Mouse (Mus musculus) lung, embryonic 15.5 days (tissue): ENCODE results near the gene Mtfp1. TPM values are rescaled to one million over a fixed set of nuclear protein-coding genes. Genes with fewer than 3 reads are reported as not detected.
A peak's percentile ranks its signal among the peaks of the same experiment; 100 is the strongest.
"Not testable (repeated sequence)": the region's sequence is repeated elsewhere in the genome, so short reads cannot be mapped to it uniquely, and the experiment has no call there.

Source experiments
- ATAC-seq: fragments of 200-750 bp; cut with Nextera tagmentation; 2 replicates; pipeline ENCODE4 v1.8.0; 2017; ENCODE audit warnings: moderate number of reproducible peaks, borderline replicate concordance; ENCODE audit not compliant: low FRiP score, low TSS enrichment; ENCODE audit errors: extremely low read depth
- H3K27ac ChIP-seq: fragments of 300-500 bp; sonication (generic); 2 replicates; pipeline ENCODE4 v1.5.1; 2015; ENCODE audit warnings: moderate library complexity, mild to moderate bottlenecking, inconsistent platforms
- H3K27me3 ChIP-seq: fragments of 300-500 bp; sonication (generic); 2 replicates; pipeline ENCODE4 v1.6.1; 2015; ENCODE audit warnings: inconsistent platforms
- H3K36me3 ChIP-seq: fragments of 300-500 bp; sonication (generic); 2 replicates; pipeline ENCODE4 v1.6.1; 2015; ENCODE audit warnings: inconsistent platforms
- H3K4me1 ChIP-seq: fragments of 300-500 bp; sonication (generic); 2 replicates; pipeline ENCODE4 v1.6.1; 2015; ENCODE audit warnings: inconsistent platforms
- H3K4me2 ChIP-seq: fragments of 300-500 bp; sonication (generic); 2 replicates; pipeline ENCODE4 v1.6.1; 2015; ENCODE audit warnings: inconsistent platforms, mild to moderate bottlenecking, moderate library complexity
- H3K4me3 ChIP-seq: fragments of 300-500 bp; sonication (generic); 2 replicates; pipeline ENCODE4 v1.5.1; 2015; ENCODE audit warnings: mild to moderate bottlenecking, inconsistent platforms
- H3K9ac ChIP-seq: fragments of 300-500 bp; sonication (generic); 2 replicates; pipeline ENCODE4 v1.6.1; 2015; ENCODE audit warnings: inconsistent platforms
- H3K9me3 ChIP-seq: fragments of 300-500 bp; sonication (generic); 2 replicates; pipeline ENCODE4 v1.6.1; 2016; ENCODE audit warnings: inconsistent platforms
- WGBS: fragments of 180-500 bp; shearing (Covaris S2); methylation state at CpG from one replicate; pipeline ENCODE4 v1.1.7; 2015; 5-methylcytosine and 5-hydroxymethylcytosine counted together
- polyA plus RNA-seq: library from polyadenylated mRNA; unstranded; fragments of >200 nt; fragmentation: Nextera tagmentation; extraction: Ambion mirVana; gene quantifications from 2 replicates; pipeline ENCODE4 v1.2.1, GENCODE M21; 2015

The Mtfp1 gene
- 9.9 and 11.4 TPM in 2 replicates for polyA plus RNA-seq

GRCm38 (mm10) chr11:4095171-4096053 is at the start of gene Mtfp1:
TSS of gene Mtfp1 (minus strand) at chr11:4095445.
- H3K4me1 ChIP-seq: peaks cover 19% of the 10 kb centered on the region
- H3K9me3 ChIP-seq: no peaks in the 10 kb centered on the region
- peak within 1 kb of the TSS; percentile 54 for H3K4me3 ChIP-seq
- H3K9ac ChIP-seq: peak within 1 kb of the TSS; percentile 48
- 5% methylated on average over 34 of the region's 34 CpGs for WGBS
- peak within 1 kb of the TSS; percentile 83 for H3K27ac ChIP-seq
- peak within 1 kb of the TSS; percentile 89 for H3K4me2 ChIP-seq
- H3K27me3 ChIP-seq: no peaks in the 10 kb centered on the region
- peaks cover 8% of the 10 kb centered on the region; the same call in 1 of the 2 replicates for H3K36me3 ChIP-seq
- peak; percentile 15; the same call in 1 of the 2 replicates for ATAC-seq

DNA sequence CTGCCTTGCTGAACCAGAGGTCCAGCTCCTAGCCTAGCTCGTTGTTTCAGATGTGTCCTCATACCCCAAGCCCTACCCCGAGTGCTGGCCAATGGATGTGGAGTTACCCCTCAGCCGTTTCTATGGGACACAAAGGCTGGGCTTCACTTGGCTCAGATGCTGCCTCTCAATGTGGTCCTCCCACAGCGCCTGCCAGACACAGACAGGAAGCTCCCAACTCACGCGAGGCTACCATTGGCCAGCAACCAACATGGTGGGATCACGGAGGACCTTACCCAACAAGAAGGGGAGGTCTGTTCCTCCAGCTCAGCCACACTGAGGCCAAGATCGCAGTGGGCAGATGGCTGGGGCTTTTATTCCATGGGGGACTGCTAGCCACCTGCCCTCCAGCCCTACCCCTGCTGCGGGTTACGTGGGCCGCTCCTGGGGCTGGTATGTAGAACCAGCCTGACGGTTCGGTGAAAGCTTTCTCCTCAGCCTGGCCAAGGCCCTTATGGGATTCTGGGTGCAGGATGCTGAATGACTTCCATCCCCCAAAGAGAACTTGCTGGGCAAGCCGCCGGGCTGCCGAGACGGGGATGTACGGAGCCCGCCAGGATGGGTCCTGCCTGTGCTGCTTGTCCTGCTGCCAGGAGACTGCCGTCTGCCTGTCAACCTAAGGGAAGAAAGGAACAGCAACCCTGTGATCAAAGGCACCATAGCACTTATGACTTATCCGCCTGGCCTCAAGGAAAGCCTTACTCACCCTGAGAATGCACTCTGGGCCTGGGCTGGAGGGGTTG is 48.2 kb upstream of the Mtfp1 start:
- H3K27me3 ChIP-seq: no peaks in the 10 kb centered on the region
- no peak overlapping the region for H3K4me2 ChIP-seq
- ATAC-seq: no peak
- no peaks in the 10 kb centered on the region for H3K9me3 ChIP-seq
- no peak overlapping the region for H3K27ac ChIP-seq
- H3K4me1 ChIP-seq: 0 out of 2 replicates have a peak, but pooled peaks cover 6% of the 10 kb centered on the region
- H3K4me3 ChIP-seq: no peak overlapping the region
- WGBS: 86% methylated on average over 21 of the region's 21 CpGs
- no peak overlapping the region for H3K9ac ChIP-seq
- peaks cover 57% of the 10 kb centered on the region for H3K36me3 ChIP-seq

- 0 out of 2 replicates have a peak, but pooled peaks cover 6% of the 10 kb centered on the region for H3K4me1 ChIP-seq
- H3K36me3 ChIP-seq: peaks cover 58% of the 10 kb centered on the region
- H3K9ac ChIP-seq: no peak overlapping the region
- H3K27me3 ChIP-seq: no peaks in the 10 kb centered on the region
- H3K27ac ChIP-seq: peak overlapping the region; percentile 63
- H3K4me3 ChIP-seq: no peak overlapping the region
- H3K4me2 ChIP-seq: no peak overlapping the region
- WGBS: 85% methylated on average over 4 of the region's 4 CpGs
- H3K9me3 ChIP-seq: no peaks in the 10 kb centered on the region
- ATAC-seq: no peak
Observed at GRCm38 (mm10) chr11:4142352-4142751, 47.1 kb upstream of the Mtfp1 start.

- peaks cover 6% of the 10 kb centered on the region; the same call in 1 of the 2 replicates for H3K4me1 ChIP-seq
- no peaks in the 10 kb centered on the region for H3K9me3 ChIP-seq
- H3K4me2 ChIP-seq: no peak overlapping the region
- peak overlapping the region; percentile 63 for H3K27ac ChIP-seq
- ATAC-seq: no peak
- H3K27me3 ChIP-seq: no peaks in the 10 kb centered on the region
- no peak overlapping the region for H3K9ac ChIP-seq
- peaks cover 58% of the 10 kb centered on the region for H3K36me3 ChIP-seq
- H3K4me3 ChIP-seq: no peak overlapping the region
Observed at GRCm38 (mm10) chr11:4141505-4141904, 46.3 kb upstream of the Mtfp1 start.

GRCm38 (mm10) chr11:4138964-4139363 is 43.7 kb upstream of the Mtfp1 start:
- no peak overlapping the region for H3K9ac ChIP-seq
- H3K4me3 ChIP-seq: no peak overlapping the region
- no peaks in the 10 kb centered on the region for H3K27me3 ChIP-seq
- H3K4me1 ChIP-seq: peaks cover 15% of the 10 kb centered on the region
- no peak overlapping the region for H3K27ac ChIP-seq
- H3K9me3 ChIP-seq: no peaks in the 10 kb centered on the region
- no peak overlapping the region for H3K4me2 ChIP-seq
- WGBS: 68% methylated on average over 2 of the region's 2 CpGs
- ATAC-seq: no peak
- peaks cover 54% of the 10 kb centered on the region for H3K36me3 ChIP-seq

GRCm38 (mm10) chr11:4134986-4135935 is 40.0 kb upstream of the Mtfp1 start, which contains the start of gene Rnf215:
TSS of gene Rnf215 (plus strand) at chr11:4135202.
- peaks cover 9% of the 10 kb centered on the region for H3K4me1 ChIP-seq
- no peaks in the 10 kb centered on the region for H3K9me3 ChIP-seq
- peaks cover 20% of the 10 kb centered on the region for H3K36me3 ChIP-seq
- H3K27me3 ChIP-seq: no peaks in the 10 kb centered on the region
- H3K4me2 ChIP-seq: peak within 1 kb of the TSS; percentile 88
- peak within 1 kb of the TSS; percentile 80 for H3K27ac ChIP-seq
- peak within 1 kb of the TSS; percentile 96 for H3K4me3 ChIP-seq
- WGBS: 2% methylated on average over 65 of the region's 66 CpGs
- H3K9ac ChIP-seq: peak within 1 kb of the TSS; percentile 99
- peak; percentile 94 for ATAC-seq

DNA sequence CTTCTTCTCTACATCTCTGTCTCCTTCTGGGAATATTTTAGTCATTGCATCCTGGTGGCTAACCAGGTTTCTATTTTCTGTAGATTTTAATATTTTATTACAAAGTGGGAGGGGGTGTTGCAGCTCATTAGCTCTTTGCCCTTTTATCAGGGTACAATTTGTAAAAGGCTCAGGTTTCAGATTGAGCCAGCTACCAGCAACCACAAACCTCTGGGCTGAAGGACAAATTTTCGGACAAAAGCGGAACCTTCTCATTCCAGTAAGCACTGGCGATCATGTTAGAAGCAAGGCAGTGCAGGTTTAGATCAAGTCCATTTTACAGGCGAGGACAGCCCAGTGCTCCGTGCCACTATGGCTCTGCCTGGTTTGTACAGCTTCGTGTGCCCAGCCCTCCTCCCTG is 39.2 kb upstream of the Mtfp1 start:
- 47% methylated on average over 6 of the region's 6 CpGs for WGBS
- no peak overlapping the region for H3K27ac ChIP-seq
- no peak overlapping the region for H3K9ac ChIP-seq
- H3K4me1 ChIP-seq: peaks cover 9% of the 10 kb centered on the region
- ATAC-seq: no peak
- H3K27me3 ChIP-seq: no peaks in the 10 kb centered on the region
- no peak overlapping the region for H3K4me3 ChIP-seq
- no peaks in the 10 kb centered on the region for H3K9me3 ChIP-seq
- H3K4me2 ChIP-seq: no peak overlapping the region
- peaks cover 11% of the 10 kb centered on the region for H3K36me3 ChIP-seq

- H3K4me1 ChIP-seq: peaks cover 9% of the 10 kb centered on the region
- no peak overlapping the region for H3K27ac ChIP-seq
- WGBS: 43% methylated on average over 3 of the region's 3 CpGs
- 0 out of 2 replicates have a peak, but pooled peaks cover 4% of the 10 kb centered on the region for H3K36me3 ChIP-seq
- H3K9me3 ChIP-seq: no peaks in the 10 kb centered on the region
- no peak for ATAC-seq
- H3K9ac ChIP-seq: no peak overlapping the region
- no peaks in the 10 kb centered on the region for H3K27me3 ChIP-seq
- no peak overlapping the region for H3K4me3 ChIP-seq
- H3K4me2 ChIP-seq: no peak overlapping the region
Observed at GRCm38 (mm10) chr11:4133450-4133849, 38.2 kb upstream of the Mtfp1 start.

DNA sequence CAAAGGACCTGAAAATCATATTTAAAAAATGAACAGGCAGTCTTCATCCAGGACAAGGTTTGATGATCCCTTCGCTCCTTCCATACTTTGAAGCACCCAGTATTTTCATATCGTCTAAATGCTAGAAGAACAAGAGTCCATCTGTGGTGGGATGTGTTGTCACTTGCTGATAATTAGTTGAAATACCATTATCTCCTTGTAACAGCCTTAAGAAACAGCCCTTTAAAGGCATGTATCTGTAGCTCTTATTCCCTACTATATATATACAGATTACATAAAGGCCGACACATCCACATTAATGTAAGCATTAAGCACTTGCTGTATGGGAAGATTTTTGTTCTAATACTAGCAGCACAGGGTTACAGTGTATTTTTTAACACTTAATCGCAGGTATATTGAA is 33.2 kb upstream of the Mtfp1 start:
- H3K36me3 ChIP-seq, H3K4me2 ChIP-seq, H3K9me3 ChIP-seq, H3K4me3 ChIP-seq, ATAC-seq, H3K4me1 ChIP-seq, H3K9ac ChIP-seq, H3K27me3 ChIP-seq, H3K27ac ChIP-seq: not testable (repeated sequence)
- 86% methylated on average over 4 of the region's 4 CpGs for WGBS

DNA sequence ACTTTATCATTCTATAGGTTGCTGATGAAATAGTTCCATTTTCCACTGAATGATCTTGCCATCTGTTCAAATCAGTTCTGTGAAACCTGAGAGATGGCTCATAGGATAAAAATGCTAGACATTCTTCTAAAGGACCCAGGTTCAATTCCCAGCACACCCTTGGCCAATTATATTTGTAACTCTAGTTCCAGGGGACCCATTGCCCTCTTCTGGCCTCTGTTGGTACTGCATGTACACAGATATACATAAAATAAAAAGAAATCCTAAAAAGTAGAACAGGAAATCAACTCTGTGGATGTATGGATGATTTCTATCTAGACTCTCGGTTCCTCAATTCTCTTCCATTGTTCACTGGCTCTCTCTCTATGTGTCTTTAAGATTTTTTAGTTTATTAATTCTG is 31.8 kb upstream of the Mtfp1 start:
- no peaks in the 10 kb centered on the region for H3K4me1 ChIP-seq
- no peaks in the 10 kb centered on the region for H3K27me3 ChIP-seq
- H3K9ac ChIP-seq: no peak overlapping the region
- H3K27ac ChIP-seq: no peak overlapping the region
- H3K9me3 ChIP-seq: no peaks in the 10 kb centered on the region
- WGBS: 86% methylated on average over 1 of the region's 1 CpGs
- no peak overlapping the region for H3K4me2 ChIP-seq
- H3K36me3 ChIP-seq: no peaks in the 10 kb centered on the region
- no peak overlapping the region for H3K4me3 ChIP-seq
- no peak for ATAC-seq

DNA sequence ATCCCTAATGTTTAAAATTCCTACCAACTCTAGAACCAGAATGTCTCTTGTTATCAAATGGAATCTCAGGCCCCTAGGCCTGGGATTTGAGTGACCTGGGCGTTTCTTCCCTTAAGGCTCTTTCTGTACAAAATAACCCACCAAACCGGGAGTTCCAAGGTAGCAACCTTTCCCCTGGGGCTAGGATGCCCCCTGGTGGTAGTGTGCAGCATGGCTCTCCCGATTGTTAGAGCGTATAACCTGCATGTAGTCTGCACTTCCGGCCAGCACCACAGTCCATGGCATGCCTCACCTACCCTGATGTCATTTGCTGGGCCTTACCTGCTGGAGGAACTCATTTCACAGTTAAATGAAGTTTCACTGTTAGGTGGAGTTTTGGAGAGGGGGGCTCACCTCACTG is 28.7 kb upstream of the Mtfp1 start:
- Histone ChIP-seq H3K27me3 (peaks cover 7% of the 10 kb centered on the region; the same call in 1 of the 2 replicates), H3K4me3 (no peak overlapping the region), H3K27ac (no peak overlapping the region), H3K9me3 (no peaks in the 10 kb centered on the region), H3K36me3 (no peaks in the 10 kb centered on the region), H3K4me2 (no peak overlapping the region), H3K9ac (no peak overlapping the region), H3K4me1 (peaks cover 7% of the 10 kb centered on the region)
- ATAC-seq: no peak
- WGBS: 57% methylated on average over 5 of the region's 5 CpGs
